Mouse (Mus musculus) brain, embryonic 14.5 days (tissue): ENCODE measurements at regions not wholly inside any gene's neighbourhood (a gene's known extent, or its start where the extent isn't known, plus 50 kb on each side); places are given as distances from the start of the nearest gene placed in this dataset.

Experiments
- DNase-seq: peaks from one replicate; pipeline ENCODE4 v3.0.0-alpha.2; 2011; ENCODE audit warnings: low read depth
- CTCF ChIP-seq: fragments of 200-500 bp; IDR thresholded peaks from 2 replicates; pipeline ENCODE4 v1.5.1; 2012; ENCODE audit warnings: inconsistent platforms, mild to moderate bottlenecking, moderate library complexity, borderline replicate concordance; ENCODE audit not compliant: insufficient read depth, insufficient read length; ENCODE audit errors: extremely low read depth
- POLR2A ChIP-seq: fragments of 200-500 bp; IDR thresholded peaks from 2 replicates; pipeline ENCODE4 v1.6.1; 2012; ENCODE audit warnings: mild to moderate bottlenecking, inconsistent platforms, borderline replicate concordance; ENCODE audit not compliant: poor library complexity, insufficient read depth, insufficient read length, severe bottlenecking; ENCODE audit errors: extremely low read depth

DNA sequence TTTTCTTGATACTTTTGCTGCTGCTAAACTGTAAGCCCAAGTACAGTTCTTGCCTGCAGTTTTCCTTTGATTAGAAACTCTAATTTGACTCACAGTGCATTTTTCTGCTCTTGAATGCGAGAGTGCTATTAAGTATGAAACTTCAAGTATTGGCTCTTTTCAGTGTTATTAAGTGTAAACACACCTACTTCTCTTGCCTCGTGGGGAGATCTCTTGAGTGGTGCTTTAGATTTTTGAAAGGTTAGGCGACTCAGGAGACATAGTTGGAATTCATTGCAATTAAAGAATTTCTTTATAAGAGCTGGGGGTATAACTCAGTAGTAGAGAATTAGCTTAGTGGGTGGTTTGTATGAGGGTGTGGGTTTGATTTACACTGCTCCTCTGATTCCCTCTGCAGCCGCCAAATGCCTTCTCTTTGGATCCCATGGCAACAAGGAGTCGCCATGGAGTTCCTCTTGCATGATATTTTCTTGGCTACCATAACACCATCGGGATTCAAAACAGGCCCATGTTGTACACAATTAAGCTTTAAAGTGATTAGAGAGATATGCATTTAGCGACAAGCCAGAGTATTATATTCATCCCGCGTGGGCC is 88.1 kb upstream of the Rxylt1 start:
- peak; percentile 53 for DNase-seq
- no peak for TF ChIP-seq CTCF
- TF ChIP-seq POLR2A: no peak

DNA sequence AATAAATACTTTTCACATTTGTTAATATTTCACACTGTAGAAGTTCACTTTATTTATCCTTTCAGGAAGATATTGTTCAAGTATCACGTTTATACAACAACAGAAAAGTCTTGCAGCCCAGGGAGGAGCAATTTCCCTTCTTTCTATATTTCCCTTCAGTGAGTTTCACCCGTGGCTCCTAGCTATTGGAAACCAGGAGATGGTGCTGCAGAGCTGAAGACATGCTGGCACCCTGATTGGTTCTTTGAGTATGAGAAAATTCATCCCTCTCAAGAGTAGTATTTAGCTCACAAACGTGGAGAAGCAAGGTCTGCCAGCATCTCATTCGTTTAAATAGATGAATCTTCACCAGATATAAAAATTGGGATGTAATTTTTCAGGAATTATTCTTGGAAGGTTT is 85.9 kb upstream of the Rxylt1 start:
- TF ChIP-seq POLR2A (no peak), CTCF (peak; percentile 34; the same call in 1 of the 2 replicates)
- peak; percentile 42 for DNase-seq

DNA sequence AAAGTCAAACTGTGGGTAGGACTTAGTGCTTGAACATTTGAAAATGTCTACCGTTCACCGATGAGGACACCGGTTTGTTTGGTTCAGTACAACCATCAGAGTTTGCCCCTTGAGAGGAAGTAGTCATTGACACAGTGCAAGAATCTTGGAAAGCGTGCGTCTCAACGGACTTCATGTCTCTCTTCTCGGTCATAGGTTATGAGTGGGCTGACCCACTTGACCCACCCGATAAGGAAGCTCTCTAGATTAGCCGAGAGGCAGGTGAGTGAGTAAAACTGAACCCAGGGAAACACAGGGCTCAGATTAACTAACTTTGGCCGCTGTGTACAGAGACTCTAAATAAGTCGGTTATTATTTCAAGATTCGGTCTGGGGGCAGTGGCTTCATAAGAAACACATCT is 51.9 kb upstream of the Rxylt1 start:
- TF ChIP-seq CTCF: no peak
- no peak for DNase-seq

DNA sequence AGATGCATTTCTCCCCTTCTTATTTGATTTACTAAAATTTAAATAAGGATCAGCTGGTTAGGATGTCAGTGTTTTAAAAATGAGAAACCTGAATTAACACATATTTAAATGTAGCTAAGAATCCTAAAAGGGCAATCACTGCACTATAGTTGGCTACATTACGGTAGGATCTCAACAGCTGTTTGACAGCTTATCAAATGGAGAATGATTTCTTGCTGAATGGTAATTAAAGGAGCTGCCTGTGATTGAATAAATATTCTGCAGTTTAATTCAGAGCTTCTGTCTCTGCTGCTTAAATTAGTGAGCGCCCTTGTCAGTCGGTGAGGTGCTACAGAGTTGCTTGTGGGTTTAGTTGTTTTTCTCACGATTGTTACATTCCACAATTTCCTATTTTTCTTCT is 51.4 kb upstream of the Rxylt1 start:
- TF ChIP-seq CTCF (no peak), POLR2A (no peak)
- DNase-seq: peak; percentile 67
